8 mouse cellular contexts compared by ENCODE assay signal in the genomic region with DNA sequence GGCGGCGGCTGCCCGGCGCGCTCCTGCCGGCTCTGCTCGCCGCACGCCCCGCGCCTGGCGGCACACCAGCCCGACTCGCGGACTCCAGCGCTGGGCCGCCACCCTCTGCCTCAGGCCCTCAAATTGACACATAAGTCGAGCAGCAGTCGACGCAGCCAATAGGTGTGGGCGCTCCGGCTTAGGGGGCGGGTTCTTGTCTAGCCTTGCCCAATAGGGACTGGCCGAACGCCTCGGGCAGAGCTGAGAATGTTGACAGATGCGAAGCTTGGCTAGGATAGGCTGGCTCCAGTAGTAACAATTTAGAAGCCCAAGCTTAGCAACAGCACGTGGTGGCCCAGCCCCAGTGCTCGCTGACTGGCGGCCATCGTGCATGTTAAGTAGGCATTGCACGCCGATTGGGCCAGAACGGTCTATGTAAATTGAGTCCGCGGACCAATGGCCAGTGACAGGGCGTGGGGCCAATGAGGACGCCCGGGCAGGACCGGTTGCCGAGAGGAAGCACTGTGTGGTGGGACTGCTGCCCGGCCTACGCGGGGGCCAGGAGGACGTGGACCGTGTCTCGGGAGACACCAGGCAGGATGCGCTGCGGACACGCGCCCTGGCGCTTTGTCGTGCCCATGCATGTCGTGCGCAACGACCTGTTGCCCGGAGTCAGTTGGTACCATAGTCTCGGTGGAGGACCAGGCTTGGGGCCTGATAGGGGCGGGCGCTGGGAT. TPM values are rescaled to one million over a fixed set of nuclear protein-coding genes. Genes with fewer than 3 reads are reported as not detected.
DNase-seq lines count a peak whose midpoint lies in the region; ATAC-seq and TF ChIP-seq lines count a peak whose summit lies in the region.

Mxd4 (minus strand) TSS at position 120 of the 716 bp plus-strand sequence.

- peak within 1 kb of the TSS; percentile 67 for H3K9ac ChIP-seq in CH12.LX (ENCODE audit: insufficient read depth, low read depth)
- peak within 1 kb of the TSS; percentile 66 for H3K9ac ChIP-seq in forebrain, embryonic 11.5 days (ENCODE audit: low read length)
- H3K9ac ChIP-seq in heart, embryonic 16.5 days (ENCODE audit: low read length): peak within 1 kb of the TSS; percentile 84
- H3K9ac ChIP-seq in liver, embryonic 15.5 days: peak within 1 kb of the TSS; percentile 69
- H3K9ac ChIP-seq in neural tube, embryonic 12.5 days: peak within 1 kb of the TSS; percentile 82

- peak; percentile 99 for DNase-seq in CH12.LX (ENCODE audit: extremely low read depth)
- DNase-seq in c-Kit-positive CD71-positive TER-119-negative erythroid progenitor cells, embryonic 14.5 days (ENCODE audit: low read depth): peak; percentile 97
- DNase-seq in forebrain, embryonic 11.5 days (ENCODE audit: low spot score): peak; percentile 98
- peak; percentile 99 to 100 for DNase-seq in kidney, postnatal 36 days
- peak; percentile 100 for DNase-seq in telencephalon, adult 2 months (ENCODE audit: low read depth, low spot score)

- H3K36me3 ChIP-seq in CH12.LX (replicated peaks in 1 of 2; ENCODE audit: control insufficient read depth in 1 of 2, insufficient read depth in 1 of 2, low read length in 1 of 2): peaks cover 0 to 2% of the 10 kb centered on the region in 2 experiments
- H3K36me3 ChIP-seq in forebrain, embryonic 11.5 days (ENCODE audit: control insufficient read depth, insufficient read depth, low read length): no peaks in the 10 kb centered on the region
- no peaks in the 10 kb centered on the region for H3K36me3 ChIP-seq in heart, embryonic 16.5 days (ENCODE audit: control insufficient read depth, insufficient read depth)
- H3K36me3 ChIP-seq in liver, embryonic 15.5 days (replicated peaks): no peaks in the 10 kb centered on the region
- peaks cover 4% of the 10 kb centered on the region; the same call in 1 of the 2 replicates for H3K36me3 ChIP-seq in neural tube, embryonic 12.5 days

- peak within 1 kb of the TSS; percentile 70 to 87 (median 85) for H3K4me3 ChIP-seq in CH12.LX (replicated peaks in 1 of 3; ENCODE audit: low read depth in 2 of 3, low read length in 2 of 3, poor library complexity in 1 of 3)
- H3K4me3 ChIP-seq in forebrain, embryonic 11.5 days (ENCODE audit: low read depth, low read length): peak within 1 kb of the TSS; percentile 79
- peak within 1 kb of the TSS; percentile 75 for H3K4me3 ChIP-seq in heart, embryonic 16.5 days (ENCODE audit: low read length)
- H3K4me3 ChIP-seq in liver, embryonic 15.5 days (replicated peaks): peak within 1 kb of the TSS; percentile 79
- H3K4me3 ChIP-seq in neural tube, embryonic 12.5 days: peak within 1 kb of the TSS; percentile 94

- H3K4me1 ChIP-seq in CH12.LX (ENCODE audit: control insufficient read depth in 1 of 2, insufficient read depth in 2 of 2): peaks cover 28 to 49% of the 10 kb centered on the region in 2 experiments
- H3K4me1 ChIP-seq in forebrain, embryonic 11.5 days (replicated peaks; ENCODE audit: control insufficient read depth, insufficient read depth, low read length): peaks cover 11% of the 10 kb centered on the region; the same call in 1 of the 2 replicates
- H3K4me1 ChIP-seq in heart, embryonic 16.5 days (ENCODE audit: control insufficient read depth, insufficient read depth, low read length): peaks cover 57% of the 10 kb centered on the region
- H3K4me1 ChIP-seq in liver, embryonic 15.5 days (replicated peaks): peaks cover 37% of the 10 kb centered on the region
- peaks cover 35% of the 10 kb centered on the region for H3K4me1 ChIP-seq in neural tube, embryonic 12.5 days

- H3K27ac ChIP-seq in CH12.LX (ENCODE audit: insufficient read depth, low read depth): peak within 1 kb of the TSS; percentile 44
- peak within 1 kb of the TSS; percentile 71 for H3K27ac ChIP-seq in forebrain, embryonic 11.5 days (ENCODE audit: low read depth, low read length)
- H3K27ac ChIP-seq in heart, embryonic 16.5 days (ENCODE audit: low read length): peak within 1 kb of the TSS; percentile 95
- H3K27ac ChIP-seq in liver, embryonic 15.5 days (replicated peaks): peak within 1 kb of the TSS; percentile 90
- peak within 1 kb of the TSS; percentile 82 for H3K27ac ChIP-seq in neural tube, embryonic 12.5 days

- dilution Hi-C loops in CH12.LX (cut with MboI; ENCODE audit: extremely low pct_ligation_motif_present, extremely low pct_unique_long_range_greater_than_20kb, low sequenced_read_pairs): no loop called here

- TF ChIP-seq POLR2A in CH12.LX (IDR thresholded peaks at IDR 0.05; ENCODE audit: low read depth, low read length): peak; percentile 76

- TF ChIP-seq RAD21 in CH12.LX (IDR thresholded peaks at IDR 0.05; ENCODE audit: low read depth, low read length): no peak

- in situ Hi-C loops in CH12.LX (cut with MboI; ENCODE audit: low pct_ligation_motif_present, low pct_unique_long_range_greater_than_20kb, low sequenced_read_pairs): no loop called here

- WGBS in forebrain, embryonic 11.5 days: under 1% methylated on average over 59 of the region's 60 CpGs
- under 1% methylated on average over 60 of the region's 60 CpGs for WGBS in heart, embryonic 16.5 days
- under 1% methylated on average over 60 of the region's 60 CpGs for whole genome bisulfite sequencing in liver, embryonic 15.5 days (ENCODE audit: insufficient replicate concordance)
- under 1% methylated on average over 60 of the region's 60 CpGs for WGBS in neural tube, embryonic 12.5 days

- no peaks in the 10 kb centered on the region for H3K79me2 ChIP-seq in CH12.LX (replicated peaks; ENCODE audit: control insufficient read depth, extremely low read depth, insufficient read depth, poor library complexity, severe bottlenecking)

- no peak for TF ChIP-seq CTCF in CH12.LX (conservative IDR thresholded peaks at IDR 0.05 in 1 of 2, IDR thresholded peaks at IDR 0.05 in 1 of 2; ENCODE audit: low read depth in 2 of 2, low read length in 2 of 2)

- ATAC-seq in forebrain, embryonic 11.5 days (replicated peaks; ENCODE audit: low FRiP score): peak; percentile 99
- peak; percentile 95 for ATAC-seq in heart, embryonic 16.5 days (replicated peaks; ENCODE audit: extremely low read depth, insufficient read depth, low FRiP score)
- ATAC-seq in liver, embryonic 15.5 days (ENCODE audit: insufficient read depth): peak; percentile 96
- ATAC-seq in neural tube, embryonic 12.5 days (ENCODE audit: low FRiP score, low read depth): peak; percentile 99

- H3K4me2 ChIP-seq in CH12.LX (ENCODE audit: insufficient read depth, low read depth, poor library complexity, severe bottlenecking): peak within 1 kb of the TSS; percentile 81
- peak within 1 kb of the TSS; percentile 94 for H3K4me2 ChIP-seq in forebrain, embryonic 11.5 days (ENCODE audit: low read depth, low read length, severe bottlenecking)
- H3K4me2 ChIP-seq in heart, embryonic 16.5 days (ENCODE audit: low read depth, low read length): peak within 1 kb of the TSS; percentile 83
- H3K4me2 ChIP-seq in liver, embryonic 15.5 days: peak within 1 kb of the TSS; percentile 100
- peak within 1 kb of the TSS; percentile 87 for H3K4me2 ChIP-seq in neural tube, embryonic 12.5 days (replicated peaks)

- no peaks in the 10 kb centered on the region for H3K9me3 ChIP-seq in CH12.LX (replicated peaks; ENCODE audit: low read length)
- no peaks in the 10 kb centered on the region for H3K9me3 ChIP-seq in forebrain, embryonic 11.5 days (ENCODE audit: control insufficient read depth, low read length)
- no peaks in the 10 kb centered on the region for H3K9me3 ChIP-seq in heart, embryonic 16.5 days (replicated peaks; ENCODE audit: control insufficient read depth, low read length)
- H3K9me3 ChIP-seq in liver, embryonic 15.5 days (replicated peaks): no peaks in the 10 kb centered on the region
- no peaks in the 10 kb centered on the region for H3K9me3 ChIP-seq in neural tube, embryonic 12.5 days

- H3K27me3 ChIP-seq in CH12.LX (replicated peaks): peaks cover 14% of the 10 kb centered on the region
- no peaks in the 10 kb centered on the region for H3K27me3 ChIP-seq in forebrain, embryonic 11.5 days (ENCODE audit: control insufficient read depth, insufficient read depth, low read length)
- no peaks in the 10 kb centered on the region for H3K27me3 ChIP-seq in heart, embryonic 16.5 days (ENCODE audit: control insufficient read depth, insufficient read depth, low read length)
- no peaks in the 10 kb centered on the region for H3K27me3 ChIP-seq in liver, embryonic 15.5 days
- H3K27me3 ChIP-seq in neural tube, embryonic 12.5 days (replicated peaks): no peaks in the 10 kb centered on the region

- no peak for TF ChIP-seq EP300 in CH12.LX (IDR thresholded peaks at IDR 0.05; ENCODE audit: low read length)

TF ChIP-seq in CH12.LX, 34 proteins besides CTCF, POLR2A, EP300 and RAD21 (continues in another document):
- peak; percentile 53 for TF ChIP-seq NELFE (IDR thresholded peaks at IDR 0.05; ENCODE audit: low read depth, low read length)
- peak; percentile 96 for TF ChIP-seq MXI1 (IDR thresholded peaks at IDR 0.05; ENCODE audit: low read depth, low read length)
- TF ChIP-seq ELF1 (IDR thresholded peaks at IDR 0.05; ENCODE audit: low read depth, low read length): peak; percentile 40; the same call in 1 of the 2 replicates
- TF ChIP-seq BHLHE40 (IDR thresholded peaks at IDR 0.05; ENCODE audit: low read depth, low read length): peak; percentile 84
- no peak for TF ChIP-seq ETS1 (conservative IDR thresholded peaks at IDR 0.05; ENCODE audit: low read depth, low read length)
- no peak for TF ChIP-seq PAX5 (IDR thresholded peaks at IDR 0.05; ENCODE audit: low read length)
- 0 out of 2 replicates have a peak, but pooled peaks have one; percentile 10 for TF ChIP-seq KAT2A (IDR thresholded peaks at IDR 0.05; ENCODE audit: insufficient replicate concordance, low read length)
- no peak for TF ChIP-seq MAZ (IDR thresholded peaks at IDR 0.05; ENCODE audit: low read depth, low read length)
- peak; percentile 63; the same call in 1 of the 2 replicates for TF ChIP-seq MYC (IDR thresholded peaks at IDR 0.05; ENCODE audit: low read depth, low read length)
- TF ChIP-seq MAFK (IDR thresholded peaks at IDR 0.05; ENCODE audit: insufficient replicate concordance, low read length): no peak
- peak; percentile 98 for TF ChIP-seq MAX (IDR thresholded peaks at IDR 0.05; ENCODE audit: low read length)
- no peak for TF ChIP-seq GABPA (IDR thresholded peaks at IDR 0.05; ENCODE audit: insufficient replicate concordance, low read depth, low read length)
- peak; percentile 49; the same call in 1 of the 2 replicates for TF ChIP-seq MEF2A (IDR thresholded peaks at IDR 0.05; ENCODE audit: borderline replicate concordance, low read depth, low read length)
- TF ChIP-seq NRF1 (IDR thresholded peaks at IDR 0.05; ENCODE audit: low read depth, low read length): peak; percentile 51

RNA-seq across cellular contexts. Expression of gene Mxd4, which starts in this region (rescaled TPM):
- total RNA-seq in CH12.LX (2012; rRNA removed) (6.0 and 6.2 TPM in 2 replicates), CH12.LX (2014; rRNA removed) (5.4 and 6.0 TPM in 2 replicates)
- polyA plus RNA-seq in CH12.LX (2012; ENCODE audit: insufficient read length, low read depth): 4.8 and 7.6 TPM in 2 replicates
- 17.6 and 20.1 TPM in 2 replicates for polyA plus RNA-seq in forebrain, embryonic 11.5 days (2014; fragmentation: Nextera tagmentation; extraction: Ambion mirVana)
- 26.6 and 32.2 TPM in 2 replicates for polyA plus RNA-seq in heart, embryonic 16.5 days (2015; fragmentation: Nextera tagmentation; extraction: Ambion mirVana)
- polyA plus RNA-seq in liver, embryonic 15.5 days (2015; fragmentation: Nextera tagmentation; extraction: Ambion mirVana): 5.7 and 6.3 TPM in 2 replicates
- polyA plus RNA-seq in neural tube, embryonic 12.5 days (2016; fragmentation: Nextera tagmentation; extraction: Ambion mirVana): 29.2 and 35.6 TPM in 2 replicates

Comparison
In these comparisons a context has a peak if more than half of its experiments do, and no peak if none do; other contexts are left out.
1. Peak in every context shown above with its lines: DNase-seq, ATAC-seq, H3K4me3 ChIP-seq and H3K27ac ChIP-seq.
2. H3K27ac ChIP-seq: peak in every context shown above with its lines; median percentile 95 in heart, embryonic 16.5 days; 90 in liver, embryonic 15.5 days; 82 in neural tube, embryonic 12.5 days; 71 in forebrain, embryonic 11.5 days; 44 in CH12.LX.